In genomic region chr12:7853876-7854275, GRCm38 (mm10) we compare ENCODE assay signal across 14 mouse cellular contexts.
DNase-seq lines count a peak whose midpoint lies in the region; ATAC-seq lines count a peak whose summit lies in the region.
"Had no signal": no experiment of that assay in that cellular context is flagged by ENCODE, and none has a peak within 500 bp of the region (broad histone marks: within the 10 kb centered on the region; RNA-seq: fewer than 3 reads in every experiment).

No protein-coding gene starts in this region.

- H3K27ac ChIP-seq in kidney, embryonic 15.5 days, result no peak overlapping the region
- H3K27ac ChIP-seq: heart, adult 2 months; limb, embryonic 12.5 days; lung, embryonic 15.5 days had no signal

- no peaks in the 10 kb centered on the region for H3K9me3 ChIP-seq in kidney, embryonic 15.5 days (replicated peaks)
- H3K9me3 ChIP-seq: limb, embryonic 12.5 days; lung, embryonic 15.5 days had no signal

- H3K4me3 ChIP-seq in kidney, embryonic 15.5 days (replicated peaks), result no peak overlapping the region
- H3K4me3 ChIP-seq: heart, adult 2 months; limb, embryonic 12.5 days; lung, embryonic 15.5 days had no signal

- 71% methylated on average over 2 of the region's 2 CpGs for WGBS in kidney, embryonic 15.5 days

- DNase-seq in embryo, embryonic 10.5 days (ENCODE audit: low spot score), result peak; percentile 8
- no peak for DNase-seq in embryo, embryonic 9.5 days (ENCODE audit: extremely low spot score)
- DNase-seq in kidney, adult 9 months, result peak; percentile 32
- DNase-seq in lung, postnatal 36 days, result peak; percentile 1
- DNase-seq in lung, postnatal 10 days, result no peak
- DNase-seq in retina, postnatal 1 day, result peak; percentile 27
- no peak for DNase-seq in gastrocnemius, adult 18-20 months (ENCODE audit: low spot score)
- DNase-seq: cerebellum, adult 8-10 months; heart, adult 2 months; heart, postnatal 14 days; thymus, adult 2 months had no signal

- no peaks in the 10 kb centered on the region for H3K4me1 ChIP-seq in kidney, embryonic 15.5 days
- H3K4me1 ChIP-seq: limb, embryonic 12.5 days; lung, embryonic 15.5 days had no signal

- no peak overlapping the region for H3K4me2 ChIP-seq in kidney, embryonic 15.5 days
- H3K4me2 ChIP-seq: limb, embryonic 12.5 days; lung, embryonic 15.5 days had no signal

- no peak overlapping the region for H3K9ac ChIP-seq in kidney, embryonic 15.5 days
- H3K9ac ChIP-seq: limb, embryonic 12.5 days; lung, embryonic 15.5 days had no signal

- H3K36me3 ChIP-seq in kidney, embryonic 15.5 days, result no peaks in the 10 kb centered on the region
- H3K36me3 ChIP-seq: limb, embryonic 12.5 days; lung, embryonic 15.5 days had no signal

- no peaks in the 10 kb centered on the region for H3K27me3 ChIP-seq in kidney, embryonic 15.5 days
- H3K27me3 ChIP-seq: limb, embryonic 12.5 days; lung, embryonic 15.5 days had no signal

- no peak for ATAC-seq in kidney, embryonic 15.5 days (replicated peaks; ENCODE audit: low FRiP score)

Comparison
In these comparisons a context has a peak if more than half of its experiments do, and no peak if none do; other contexts are left out.
1. DNase-seq: peak in embryo, embryonic 10.5 days (single experiment), kidney, adult 9 months (single experiment), lung, postnatal 36 days (single experiment) and retina, postnatal 1 day (single experiment); none in embryo, embryonic 9.5 days (single experiment), lung, postnatal 10 days (single experiment) and gastrocnemius, adult 18-20 months (single experiment).